Mouse (Mus musculus): ENCODE data around the gene Efnb3. TPM values are rescaled to one million over a fixed set of nuclear protein-coding genes. Genes with fewer than 3 reads are reported as not detected.

The Efnb3 gene
- polyA plus RNA-seq, 1 experiment from 2014 or later: 56.2 TPM

GRCm38 (mm10) chr11:69563373-69563772 lies 3.4 kb upstream of the Efnb3 start:
- H3K27ac ChIP-seq (replicated peaks): no peak overlapping the region
- ATAC-seq (ENCODE audit: extremely low read depth, insufficient number of reproducible peaks, low FRiP score, low TSS enrichment): no peak
- peaks cover 54% of the 10 kb centered on the region for H3K4me1 ChIP-seq
- peaks cover 16% of the 10 kb centered on the region; the same call in 1 of the 2 replicates for H3K27me3 ChIP-seq (replicated peaks)
- WGBS: 46% methylated on average over 13 of the region's 13 CpGs
- peak overlapping the region; percentile 47; the same call in 1 of the 2 replicates for H3K9ac ChIP-seq
- no peak overlapping the region for H3K4me2 ChIP-seq
- H3K4me3 ChIP-seq: no peak overlapping the region
- no peaks in the 10 kb centered on the region for H3K9me3 ChIP-seq
- H3K36me3 ChIP-seq: peaks cover 62% of the 10 kb centered on the region

DNA sequence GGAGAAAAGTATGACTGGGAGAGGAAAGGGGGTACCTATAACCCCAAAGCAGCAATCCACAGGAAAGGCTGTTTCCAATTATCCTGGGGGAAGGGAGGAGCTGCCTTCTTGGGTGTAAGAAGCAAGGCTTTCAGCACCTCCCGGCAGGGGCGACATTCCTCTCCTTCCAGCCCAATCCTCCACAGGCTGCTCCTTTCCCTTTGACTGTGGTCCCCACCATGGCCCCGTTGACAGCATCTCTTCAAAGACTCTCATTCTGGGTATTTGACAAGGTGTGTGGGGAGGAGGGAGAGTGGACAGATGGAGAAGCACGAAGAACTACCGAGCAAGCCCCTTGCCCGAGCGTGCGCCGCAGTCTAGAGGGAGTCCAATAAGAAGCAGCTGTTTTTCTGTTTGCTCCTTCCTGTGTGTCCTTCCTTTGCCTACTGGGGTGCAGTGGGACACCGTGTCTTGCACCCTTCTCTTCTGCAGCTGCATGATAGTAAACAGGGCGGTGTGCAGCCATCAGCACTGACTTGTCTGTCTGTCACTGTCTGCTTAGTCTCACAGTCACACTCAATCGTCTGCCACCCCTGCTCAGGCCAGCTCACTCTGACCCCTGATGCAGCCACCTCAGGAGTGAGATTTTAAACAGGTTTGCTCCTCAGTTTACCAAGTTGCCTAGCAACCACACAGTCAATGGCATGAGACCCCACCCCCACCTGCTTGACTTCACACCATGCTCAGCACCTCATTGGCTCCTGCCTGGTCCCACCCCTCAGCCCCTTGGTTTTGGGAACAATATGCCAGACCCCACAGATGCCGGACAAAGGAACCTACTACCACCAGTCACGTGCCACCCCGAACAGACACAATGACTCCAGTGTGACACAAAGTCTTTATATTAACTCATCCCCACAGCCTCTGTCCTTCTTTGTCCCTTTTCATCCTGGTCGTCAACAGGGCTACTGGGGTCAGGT lies 1.2 kb upstream of the Efnb3 start:
- Histone ChIP-seq H3K9me3 (no peaks in the 10 kb centered on the region), H3K4me2 (peak overlapping the region; percentile 95), H3K4me3 (peak overlapping the region; percentile 76), H3K27me3 (replicated peaks) (peaks cover 23% of the 10 kb centered on the region), H3K27ac (replicated peaks) (peak overlapping the region; percentile 98), H3K9ac (peak overlapping the region; percentile 94), H3K36me3 (peaks cover 49% of the 10 kb centered on the region), H3K4me1 (peaks cover 69% of the 10 kb centered on the region)
- no peak for ATAC-seq (ENCODE audit: extremely low read depth, insufficient number of reproducible peaks, low FRiP score, low TSS enrichment)
- 26% methylated on average over 16 of the region's 16 CpGs for WGBS

DNA sequence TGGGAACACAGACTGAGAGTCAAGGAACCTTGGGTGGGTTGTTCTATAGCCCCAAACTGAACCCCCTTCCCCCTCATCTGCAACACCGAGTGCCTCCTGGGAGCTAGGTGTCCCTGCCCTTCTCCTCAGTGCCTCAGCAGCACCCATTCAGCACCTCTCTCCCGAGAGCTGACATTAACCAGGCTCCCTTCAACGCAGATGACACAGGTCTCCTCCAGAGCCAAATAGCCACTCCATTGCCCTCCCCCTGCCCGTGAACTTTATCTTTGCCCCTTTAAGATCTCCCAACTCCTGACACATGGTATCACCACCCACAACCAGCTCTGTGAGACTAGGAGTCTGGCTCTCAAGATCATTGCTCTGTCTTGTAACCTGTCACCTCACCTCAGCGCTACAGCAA lies 822 bp downstream of the Efnb3 start:
- Histone ChIP-seq H3K4me3 (peak overlapping the region; percentile 76), H3K9me3 (no peaks in the 10 kb centered on the region), H3K4me2 (peak overlapping the region; percentile 95), H3K27me3 (replicated peaks) (peaks cover 28% of the 10 kb centered on the region), H3K4me1 (peaks cover 72% of the 10 kb centered on the region), H3K36me3 (peaks cover 50% of the 10 kb centered on the region), H3K27ac (replicated peaks) (peak overlapping the region; percentile 98), H3K9ac (peak overlapping the region; percentile 94)
- ATAC-seq (ENCODE audit: extremely low read depth, insufficient number of reproducible peaks, low FRiP score, low TSS enrichment): peak; percentile 48; the same call in 1 of the 2 replicates
- WGBS: 9% methylated on average over 5 of the region's 5 CpGs

DNA sequence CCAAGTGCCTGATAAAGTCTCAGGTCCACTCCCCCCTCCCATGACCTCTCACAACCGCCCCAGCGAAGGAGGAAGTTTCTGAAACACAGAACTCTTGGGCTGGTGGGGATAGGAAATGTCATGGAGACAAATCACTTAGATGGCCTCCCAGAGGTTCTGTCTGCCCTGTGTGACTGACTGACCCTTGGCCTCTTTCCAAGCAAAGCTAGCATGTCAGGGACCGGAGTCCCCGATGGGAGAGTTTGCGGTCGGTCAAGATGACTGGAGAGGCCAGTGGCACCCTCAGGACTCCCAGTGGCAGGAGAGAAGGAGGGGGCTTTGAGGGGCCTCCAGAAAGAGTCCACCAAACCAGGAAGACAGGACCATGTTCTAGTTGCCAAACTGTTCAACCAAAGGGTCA lies 1.2 kb downstream of the Efnb3 start:
- peak overlapping the region; percentile 98 for H3K27ac ChIP-seq (replicated peaks)
- peaks cover 49% of the 10 kb centered on the region for H3K36me3 ChIP-seq
- 8% methylated on average over 6 of the region's 6 CpGs for WGBS
- peak overlapping the region; percentile 94 for H3K9ac ChIP-seq
- peaks cover 28% of the 10 kb centered on the region for H3K27me3 ChIP-seq (replicated peaks)
- peaks cover 71% of the 10 kb centered on the region for H3K4me1 ChIP-seq
- H3K4me3 ChIP-seq: peak overlapping the region; percentile 76
- H3K4me2 ChIP-seq: peak overlapping the region; percentile 95
- no peaks in the 10 kb centered on the region for H3K9me3 ChIP-seq
- no peak for ATAC-seq (ENCODE audit: extremely low read depth, insufficient number of reproducible peaks, low FRiP score, low TSS enrichment)

- Histone ChIP-seq H3K4me1 (peaks cover 63% of the 10 kb centered on the region), H3K4me3 (peak overlapping the region; percentile 6; the same call in 1 of the 2 replicates), H3K9me3 (no peaks in the 10 kb centered on the region), H3K36me3 (peaks cover 39% of the 10 kb centered on the region), H3K9ac (no peak overlapping the region), H3K27me3 (replicated peaks) (peaks cover 26% of the 10 kb centered on the region), H3K27ac (replicated peaks) (no peak overlapping the region), H3K4me2 (peak overlapping the region; percentile 95)
- ATAC-seq (ENCODE audit: extremely low read depth, insufficient number of reproducible peaks, low FRiP score, low TSS enrichment): no peak
- 44% methylated on average over 14 of the region's 14 CpGs for WGBS
Observed at GRCm38 (mm10) chr11:69557381-69557958, 2.5 kb downstream of the Efnb3 start.

DNA sequence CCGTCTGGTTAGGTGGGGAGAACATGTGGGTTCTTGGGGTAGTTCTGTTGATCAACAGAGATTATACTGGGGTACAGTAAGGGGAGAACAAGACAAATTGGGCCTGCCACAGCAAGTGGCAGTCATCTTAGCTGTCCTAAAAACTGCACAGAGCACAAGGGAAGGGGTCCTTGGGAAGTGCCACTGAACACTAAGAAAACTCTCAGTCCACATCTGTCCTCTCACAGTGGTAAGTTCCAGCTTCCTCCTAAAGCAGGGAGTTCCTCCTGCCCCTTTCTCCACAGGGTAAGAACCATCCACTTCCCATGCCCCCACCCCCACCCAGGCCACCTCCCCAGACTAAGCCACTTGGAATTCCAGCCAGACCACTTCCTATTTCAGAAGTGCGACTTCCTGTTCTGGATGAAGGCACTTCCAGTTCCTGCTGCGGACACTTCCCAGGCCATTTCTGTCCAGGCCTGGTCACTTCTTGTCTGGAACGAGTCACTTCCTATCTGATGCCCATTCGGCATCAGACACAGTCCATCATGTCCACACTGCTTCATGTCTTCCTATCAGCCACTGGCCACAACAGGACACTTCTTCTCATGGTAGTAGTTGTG lies 5.4 kb downstream of the Efnb3 start:
- H3K36me3 ChIP-seq: peaks cover 28% of the 10 kb centered on the region
- no peaks in the 10 kb centered on the region for H3K9me3 ChIP-seq
- H3K4me2 ChIP-seq: no peak overlapping the region
- H3K27me3 ChIP-seq (replicated peaks): peaks cover 18% of the 10 kb centered on the region
- H3K27ac ChIP-seq (replicated peaks): no peak overlapping the region
- no peak overlapping the region for H3K9ac ChIP-seq
- ATAC-seq (ENCODE audit: extremely low read depth, insufficient number of reproducible peaks, low FRiP score, low TSS enrichment): no peak
- peaks cover 38% of the 10 kb centered on the region for H3K4me1 ChIP-seq
- H3K4me3 ChIP-seq: no peak overlapping the region
- 60% methylated on average over 5 of the region's 5 CpGs for WGBS

- Histone ChIP-seq H3K4me3 (no peak overlapping the region), H3K4me2 (no peak overlapping the region), H3K9ac (no peak overlapping the region), H3K4me1 (peaks cover 25% of the 10 kb centered on the region), H3K27me3 (replicated peaks) (peaks cover 31% of the 10 kb centered on the region), H3K9me3 (no peaks in the 10 kb centered on the region), H3K36me3 (peaks cover 28% of the 10 kb centered on the region), H3K27ac (replicated peaks) (no peak overlapping the region)
- no peak for ATAC-seq (ENCODE audit: extremely low read depth, insufficient number of reproducible peaks, low FRiP score, low TSS enrichment)
- WGBS: 35% methylated on average over 2 of the region's 2 CpGs
Observed at GRCm38 (mm10) chr11:69553341-69553721, 6.7 kb downstream of the Efnb3 start.

DNA sequence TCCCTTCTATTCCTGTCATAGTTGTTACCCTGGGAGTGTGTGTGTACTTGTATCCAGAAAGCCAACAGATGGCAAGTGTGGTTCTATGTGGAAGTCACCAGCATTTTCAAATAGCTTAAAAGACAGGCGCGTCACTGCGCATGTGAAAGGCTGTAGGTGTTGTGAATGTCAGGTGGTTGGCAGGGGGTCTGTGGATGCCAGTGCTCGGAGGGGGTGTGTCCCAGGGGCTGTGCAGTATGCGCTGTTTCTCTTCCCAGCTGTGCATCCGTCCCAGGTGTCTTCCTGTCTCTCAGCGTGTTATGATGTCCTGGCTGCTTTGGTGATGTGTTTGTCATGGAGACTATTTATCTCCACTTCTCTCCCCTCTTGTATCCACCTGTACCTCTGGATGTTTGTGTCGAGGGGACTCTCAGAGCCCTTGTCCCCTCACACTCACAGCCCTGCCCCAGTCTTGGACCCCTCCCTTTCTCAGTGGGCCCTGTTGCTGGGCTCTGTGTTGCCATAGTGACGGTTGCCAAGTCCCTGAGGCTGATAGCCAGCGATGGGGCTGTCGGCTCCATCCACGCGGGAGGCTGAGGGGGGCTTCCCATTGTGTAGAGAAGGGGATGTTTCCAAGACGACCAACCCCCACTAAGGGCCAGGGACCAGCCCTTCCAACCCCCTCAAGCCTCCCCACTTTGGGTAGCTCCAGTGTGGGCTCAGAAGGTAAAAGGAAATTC lies 7.2 kb downstream of the Efnb3 start:
- ATAC-seq (ENCODE audit: extremely low read depth, insufficient number of reproducible peaks, low FRiP score, low TSS enrichment): no peak
- H3K27me3 ChIP-seq (replicated peaks): peaks cover 36% of the 10 kb centered on the region
- no peak overlapping the region for H3K27ac ChIP-seq (replicated peaks)
- no peaks in the 10 kb centered on the region for H3K9me3 ChIP-seq
- H3K9ac ChIP-seq: no peak overlapping the region
- no peak overlapping the region for H3K4me3 ChIP-seq
- peaks cover 28% of the 10 kb centered on the region for H3K36me3 ChIP-seq
- no peak overlapping the region for H3K4me2 ChIP-seq
- H3K4me1 ChIP-seq: peaks cover 20% of the 10 kb centered on the region
- WGBS: 30% methylated on average over 14 of the region's 14 CpGs

- no peak overlapping the region for H3K9ac ChIP-seq
- H3K4me2 ChIP-seq: no peak overlapping the region
- no peak overlapping the region for H3K27ac ChIP-seq (replicated peaks)
- H3K4me3 ChIP-seq: no peak overlapping the region
- ATAC-seq (ENCODE audit: extremely low read depth, insufficient number of reproducible peaks, low FRiP score, low TSS enrichment): no peak
- no peaks in the 10 kb centered on the region for H3K9me3 ChIP-seq
- peaks cover 22% of the 10 kb centered on the region for H3K4me1 ChIP-seq
- peaks cover 34% of the 10 kb centered on the region for H3K27me3 ChIP-seq (replicated peaks)
- 70% methylated on average over 4 of the region's 4 CpGs for WGBS
- peaks cover 20% of the 10 kb centered on the region for H3K36me3 ChIP-seq
Observed at GRCm38 (mm10) chr11:69551310-69551709, 8.7 kb downstream of the Efnb3 start.

- H3K4me2 ChIP-seq: no peak within 1 kb of the TSS
- H3K9ac ChIP-seq: no peak within 1 kb of the TSS
- H3K36me3 ChIP-seq: no peaks in the 10 kb centered on the region
- H3K4me1 ChIP-seq: peaks cover 19% of the 10 kb centered on the region
- WGBS: 46% methylated on average over 12 of the region's 12 CpGs
- peaks cover 29% of the 10 kb centered on the region for H3K27me3 ChIP-seq (replicated peaks)
- H3K27ac ChIP-seq (replicated peaks): no peak within 1 kb of the TSS
- H3K9me3 ChIP-seq: no peaks in the 10 kb centered on the region
- ATAC-seq (ENCODE audit: extremely low read depth, insufficient number of reproducible peaks, low FRiP score, low TSS enrichment): no peak
- H3K4me3 ChIP-seq: no peak within 1 kb of the TSS
Observed at GRCm38 (mm10) chr11:69549060-69549656, 10.8 kb downstream of the Efnb3 start, which contains the start of gene Dnah2. Gene Dnah2, minus strand, starts transcription at chr11:69549110.
